Mouse (Mus musculus) liver, embryonic 14.5 days (tissue): ENCODE data around the gene Cryzl1.

Experiments
- CTCF ChIP-seq: IDR thresholded peaks from 2 replicates; pipeline ENCODE4 v1.5.1; 2016; ENCODE audit warnings: antibody characterized with exemption, low read depth, control low read depth
- EP300 ChIP-seq: IDR thresholded peaks from 2 replicates; pipeline ENCODE4 v1.6.1; 2016; ENCODE audit warnings: antibody characterized with exemption, low read depth

DNA sequence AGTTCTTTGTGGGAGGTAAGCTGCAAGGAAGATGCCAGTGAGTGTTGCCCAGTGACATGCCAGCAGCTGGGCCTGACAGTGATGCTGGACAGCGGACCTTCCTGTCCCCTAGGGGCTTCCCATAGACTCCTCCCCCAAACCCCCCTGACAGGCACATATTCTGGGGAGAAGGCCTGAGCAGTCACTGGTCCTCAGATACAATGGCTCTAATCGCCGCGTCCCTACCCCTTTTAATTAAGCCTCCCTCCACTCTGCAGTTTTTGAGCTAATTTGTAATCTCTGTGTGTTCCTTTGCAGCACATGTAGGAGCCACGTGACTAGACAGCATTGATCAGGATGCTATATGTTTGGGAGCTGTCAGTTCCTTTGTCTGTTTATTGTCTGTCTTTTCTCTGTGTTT is 41.9 kb upstream of the Cryzl1 start:
- TF ChIP-seq EP300 (no peak), CTCF (no peak)
